Mouse (Mus musculus) cerebellum, adult 2 months (tissue): ENCODE results near the gene Gm6217.

Experiments used
- CTCF ChIP-seq: fragments of 200-500 bp; IDR thresholded peaks from 2 replicates; pipeline ENCODE4 v1.5.1; 2011; ENCODE audit warnings: low read depth, mild to moderate bottlenecking, control low read depth, low read length, moderate library complexity, borderline replicate concordance; ENCODE audit not compliant: insufficient read depth
- POLR2A ChIP-seq: fragments of 200-500 bp; IDR thresholded peaks from 2 replicates; pipeline ENCODE4 v1.6.1; 2011; ENCODE audit warnings: low read length, control low read depth, borderline replicate concordance; ENCODE audit not compliant: insufficient read depth

DNA sequence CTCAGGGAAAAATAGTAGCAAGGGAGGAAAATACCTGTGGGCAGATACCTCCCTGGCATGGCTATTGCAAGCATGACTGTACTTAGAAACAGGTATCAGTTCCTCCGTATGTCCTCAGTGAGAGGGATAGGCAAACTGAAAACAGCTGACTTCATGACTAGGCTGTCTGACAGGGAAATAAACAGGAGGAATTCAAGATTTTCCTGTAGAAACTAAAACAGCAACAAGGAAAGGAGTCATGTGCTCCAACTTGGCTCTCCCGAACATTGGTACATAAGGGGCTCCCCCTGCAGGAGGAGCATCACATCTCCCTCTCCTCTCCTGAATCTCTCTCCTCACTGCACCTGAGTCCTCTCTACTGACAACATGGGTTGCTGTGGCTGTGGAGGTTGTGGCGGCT is 18.2 kb downstream of the Gm6217 start, which contains the start of gene A030005L19Rik:
- no peak for TF ChIP-seq CTCF
- TF ChIP-seq POLR2A: no peak
